Mouse (Mus musculus) myocyte (in vitro differentiated cells): ENCODE results near the gene Fabp3. TPM values are rescaled to one million over a fixed set of nuclear protein-coding genes. Genes with fewer than 3 reads are reported as not detected.

Source experiments
- H3K27me3 ChIP-seq: one replicate; pipeline ENCODE4 v1.6.1; 2011; ENCODE audit not compliant: control insufficient read depth, insufficient read depth, insufficient read length
- H3K36me3 ChIP-seq: one replicate; pipeline ENCODE4 v1.6.1; 2011; ENCODE audit not compliant: control insufficient read depth, insufficient read depth
- H3K4me2 ChIP-seq: one replicate; pipeline ENCODE4 v1.6.1; 2011; ENCODE audit warnings: low read depth, control low read depth
- H3K4me3 ChIP-seq: one replicate; pipeline ENCODE4 v1.5.1; 2011; ENCODE audit warnings: mild to moderate bottlenecking, control low read depth, moderate library complexity
- H3K79me2 ChIP-seq: one replicate; pipeline ENCODE4 v1.6.1; 2011; ENCODE audit not compliant: control insufficient read depth, insufficient read depth
- H3ac ChIP-seq: one replicate; pipeline ENCODE4 v1.6.1; 2011; ENCODE audit not compliant: control insufficient read depth, insufficient read length
- CEBPB ChIP-seq: IDR thresholded peaks from 2 replicates; pipeline ENCODE4 v1.6.1; 2011; ENCODE audit warnings: mild to moderate bottlenecking, moderate library complexity; ENCODE audit not compliant: poor library complexity, insufficient read depth, severe bottlenecking
- E2F4 ChIP-seq: IDR thresholded peaks from one replicate; pipeline ENCODE4 v1.6.1; 2011; ENCODE audit warnings: mild to moderate bottlenecking, control low read depth, moderate library complexity; ENCODE audit not compliant: insufficient read depth
- MAX ChIP-seq: IDR thresholded peaks from one replicate; pipeline ENCODE4 v1.6.1; 2011; ENCODE audit warnings: low read depth, mild to moderate bottlenecking, control low read depth
- MYOD1 ChIP-seq, 3 experiments: IDR thresholded peaks; one replicate each; pipeline ENCODE4 v1.6.1; 2011; ENCODE audit warnings: control low read depth in 2 of 3, low read depth in 2 of 3, mild to moderate bottlenecking in 2 of 3, moderate library complexity in 1 of 3; ENCODE audit not compliant: insufficient read length in 2 of 3, control insufficient read depth in 1 of 3
- MYOG ChIP-seq, 3 experiments: IDR thresholded peaks; one replicate each; pipeline ENCODE4 v1.6.1; 2011; ENCODE audit warnings: control low read depth in 2 of 3, low read depth in 2 of 3, mild to moderate bottlenecking in 2 of 3; ENCODE audit not compliant: insufficient read length in 2 of 3, control insufficient read depth in 1 of 3, insufficient read depth in 1 of 3
- POLR2A ChIP-seq: IDR thresholded peaks from one replicate; pipeline ENCODE4 v1.6.1; 2011; ENCODE audit warnings: low read depth, mild to moderate bottlenecking, control low read depth, moderate library complexity; ENCODE audit not compliant: insufficient read length
- POLR2AphosphoS2 ChIP-seq: IDR thresholded peaks from one replicate; pipeline ENCODE4 v1.6.1; 2011; ENCODE audit warnings: low read depth, control low read depth; ENCODE audit not compliant: insufficient read length
- REST ChIP-seq: IDR thresholded peaks from one replicate; pipeline ENCODE4 v1.6.1; 2011; ENCODE audit warnings: mild to moderate bottlenecking, control low read depth, moderate library complexity; ENCODE audit not compliant: insufficient read depth, insufficient read length
- SRF ChIP-seq: IDR thresholded peaks from one replicate; pipeline ENCODE4 v1.6.1; 2011; ENCODE audit warnings: low read depth; ENCODE audit not compliant: control insufficient read depth, insufficient read length
- TCF12 ChIP-seq: IDR thresholded peaks from one replicate; pipeline ENCODE4 v1.6.1; 2011; ENCODE audit warnings: mild to moderate bottlenecking, control low read depth; ENCODE audit not compliant: poor library complexity, insufficient read depth, severe bottlenecking
- TCF3 ChIP-seq: IDR thresholded peaks from one replicate; pipeline ENCODE4 v1.6.1; 2011; ENCODE audit warnings: low read depth, control low read depth; ENCODE audit not compliant: insufficient read length
- USF1 ChIP-seq: IDR thresholded peaks from one replicate; pipeline ENCODE4 v1.6.1; 2011; ENCODE audit warnings: low read depth, mild to moderate bottlenecking, control low read depth, moderate library complexity
- polyA plus RNA-seq: library from polyadenylated mRNA; unstranded; fragments of >200 nt; fragmentation: generic; extraction: Trizol; gene quantifications from one replicate; pipeline ENCODE4 v1.2.1, GENCODE M21; 2012; ENCODE audit warnings: missing spikeins

Gene Fabp3
- polyA plus RNA-seq, 1 experiment = 71.9 TPM

- TF ChIP-seq POLR2AphosphoS2 (no peak), MYOD1 (IDR thresholded peaks at IDR 0.05; ENCODE audit: control insufficient read depth in 1 of 3, insufficient read length in 2 of 3, low read depth in 2 of 3) (no peak), POLR2A (no peak), REST (no peak), E2F4 (no peak)
- H3ac ChIP-seq = no peak overlapping the region
- H3K4me3 ChIP-seq = no peak overlapping the region
- no peaks in the 10 kb centered on the region for H3K79me2 ChIP-seq
- no peaks in the 10 kb centered on the region for H3K27me3 ChIP-seq
- H3K36me3 ChIP-seq = peaks cover 16% of the 10 kb centered on the region
- no peak overlapping the region for H3K4me2 ChIP-seq
Observed at GRCm38 (mm10) chr4:130350690-130351422, 42.5 kb downstream of the Fabp3 start.

- no peak overlapping the region for H3K4me3 ChIP-seq
- TF ChIP-seq POLR2AphosphoS2 (no peak), CEBPB (no peak), SRF (no peak), MYOG (IDR thresholded peaks at IDR 0.05; ENCODE audit: control insufficient read depth in 1 of 3, insufficient read depth in 1 of 3, insufficient read length in 2 of 3, low read depth in 2 of 3) (no peak), TCF12 (no peak), MAX (no peak), POLR2A (no peak), MYOD1 (IDR thresholded peaks at IDR 0.05; ENCODE audit: control insufficient read depth in 1 of 3, insufficient read length in 2 of 3, low read depth in 2 of 3) (no peak), REST (no peak), USF1 (no peak), TCF3 (no peak), E2F4 (no peak)
- H3K79me2 ChIP-seq = peaks cover under 1% of the 10 kb centered on the region
- H3K36me3 ChIP-seq = peaks cover 15% of the 10 kb centered on the region
- no peaks in the 10 kb centered on the region for H3K27me3 ChIP-seq
- no peak overlapping the region for H3K4me2 ChIP-seq
- H3ac ChIP-seq = no peak overlapping the region
Observed at GRCm38 (mm10) chr4:130352588-130352987, 44.2 kb downstream of the Fabp3 start.

GRCm38 (mm10) chr4:130357946-130358345, 49.6 kb downstream of the Fabp3 start:
- Histone ChIP-seq H3K4me2 (no peak overlapping the region), H3K27me3 (no peaks in the 10 kb centered on the region), H3K79me2 (peaks cover 44% of the 10 kb centered on the region), H3K4me3 (no peak overlapping the region), H3K36me3 (no peaks in the 10 kb centered on the region), H3ac (no peak overlapping the region)
- TF ChIP-seq E2F4 (no peak), MYOG (IDR thresholded peaks at IDR 0.05; ENCODE audit: control insufficient read depth in 1 of 3, insufficient read depth in 1 of 3, insufficient read length in 2 of 3, low read depth in 2 of 3) (no peak), MYOD1 (IDR thresholded peaks at IDR 0.05; ENCODE audit: control insufficient read depth in 1 of 3, insufficient read length in 2 of 3, low read depth in 2 of 3) (no peak), MAX (no peak), TCF12 (no peak), POLR2A (no peak), TCF3 (no peak), CEBPB (no peak), REST (no peak), USF1 (no peak), POLR2AphosphoS2 (no peak), SRF (no peak)

- peak within 1 kb of the TSS; percentile 90 for H3K4me3 ChIP-seq
- peak within 1 kb of the TSS; percentile 97 for H3K4me2 ChIP-seq
- no peaks in the 10 kb centered on the region for H3K36me3 ChIP-seq
- TF ChIP-seq MYOG (IDR thresholded peaks at IDR 0.05; ENCODE audit: control insufficient read depth in 1 of 3, insufficient read depth in 1 of 3, insufficient read length in 2 of 3, low read depth in 2 of 3) (peak in 1 of 3 experiments; percentile 37), SRF (no peak), MYOD1 (IDR thresholded peaks at IDR 0.05; ENCODE audit: control insufficient read depth in 1 of 3, insufficient read length in 2 of 3, low read depth in 2 of 3) (peak in 2 of 3 experiments; percentile 30 to 31), TCF3 (no peak), CEBPB (no peak), REST (peak; percentile 16), POLR2AphosphoS2 (peak; percentile 94), MAX (no peak), USF1 (no peak), TCF12 (no peak), POLR2A (peak; percentile 91), E2F4 (peak; percentile 66)
- H3ac ChIP-seq = peak within 1 kb of the TSS; percentile 85
- no peaks in the 10 kb centered on the region for H3K27me3 ChIP-seq
- peaks cover 44% of the 10 kb centered on the region for H3K79me2 ChIP-seq
Observed at GRCm38 (mm10) chr4:130359486-130360237, 51.3 kb downstream of the Fabp3 start, which contains the start of the genes Zcchc17 and Snrnp40. Gene Zcchc17, minus strand, starts transcription at chr4:130359943. Gene Snrnp40, plus strand, starts transcription at chr4:130360132.
